Mouse (Mus musculus): ENCODE measurements around the gene Pde11a.

Gene Pde11a

GRCm38 (mm10) chr2:76320336-76320735, 18.2 kb downstream of the Pde11a start:
- DNase-seq (ENCODE audit: low read depth, low spot score) = no peak

DNA sequence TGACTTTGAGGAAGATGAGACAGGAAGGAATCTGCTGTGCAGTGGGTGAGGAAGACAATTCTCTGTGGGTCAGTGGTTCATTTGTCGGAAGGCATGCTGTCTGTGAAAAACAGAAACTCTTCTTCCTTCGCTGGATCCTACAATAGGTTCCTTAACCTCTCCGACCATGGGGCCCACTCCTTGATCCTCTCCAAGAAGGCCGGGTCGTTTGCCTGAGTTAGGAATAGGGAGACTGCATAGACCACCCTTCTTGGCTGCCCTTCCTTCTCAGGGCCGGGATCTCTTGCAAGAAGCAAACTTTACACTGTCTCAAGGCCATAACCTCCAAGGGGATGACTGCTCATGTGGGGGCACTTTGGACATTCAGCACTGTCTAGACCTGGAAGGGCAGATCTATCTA, 19.3 kb downstream of the Pde11a start:
- no peak for DNase-seq (ENCODE audit: low read depth, low spot score)

- DNase-seq (ENCODE audit: low read depth, low spot score) = no peak
Measured at GRCm38 (mm10) chr2:76287671-76288070, 50.9 kb downstream of the Pde11a start.

- no peak for DNase-seq (ENCODE audit: low read depth, low spot score)
Measured at GRCm38 (mm10) chr2:76286288-76286740, 52.3 kb downstream of the Pde11a start.

- no peak for DNase-seq (ENCODE audit: low read depth, low spot score)
Measured at GRCm38 (mm10) chr2:76285150-76285549, 53.4 kb downstream of the Pde11a start.

- DNase-seq (ENCODE audit: low read depth, low spot score) = peak; percentile 92
Measured at GRCm38 (mm10) chr2:76283378-76284132, 55.0 kb downstream of the Pde11a start.

GRCm38 (mm10) chr2:76269494-76269893, 69.1 kb downstream of the Pde11a start:
- no peak for DNase-seq (ENCODE audit: low read depth, low spot score)

DNA sequence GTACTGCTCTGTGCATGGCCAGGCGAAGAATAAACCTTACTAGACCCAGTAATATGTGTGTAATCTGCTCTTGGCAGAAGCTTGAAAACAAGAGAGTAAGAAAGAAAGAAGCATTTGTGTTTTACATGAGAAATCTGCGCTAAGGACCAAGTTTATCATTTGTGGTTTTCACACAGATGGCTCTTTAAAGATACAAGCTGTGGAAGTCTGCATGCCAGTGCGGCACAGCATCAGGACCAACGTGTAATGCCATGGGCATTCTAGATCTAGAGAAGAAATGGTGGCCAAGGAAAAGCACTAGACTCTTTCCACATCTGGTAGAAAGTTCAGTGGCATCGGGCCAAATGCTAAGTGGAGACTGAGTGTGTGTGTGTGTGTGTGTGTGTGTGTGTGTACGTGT, 71.2 kb downstream of the Pde11a start:
- peak; percentile 19 for DNase-seq (ENCODE audit: low read depth, low spot score)

- DNase-seq (ENCODE audit: low read depth, low spot score) = peak; percentile 65
Measured at GRCm38 (mm10) chr2:76266622-76267021, 72.0 kb downstream of the Pde11a start.

- DNase-seq (ENCODE audit: low read depth, low spot score) = no peak
Measured at GRCm38 (mm10) chr2:76264258-76264657, 74.3 kb downstream of the Pde11a start.

- DNase-seq (ENCODE audit: low read depth, low spot score) = no peak
Measured at GRCm38 (mm10) chr2:76262661-76263060, 75.9 kb downstream of the Pde11a start.

GRCm38 (mm10) chr2:76254833-76255232, 83.7 kb downstream of the Pde11a start:
- peak; percentile 74 for DNase-seq (ENCODE audit: low read depth, low spot score)

DNA sequence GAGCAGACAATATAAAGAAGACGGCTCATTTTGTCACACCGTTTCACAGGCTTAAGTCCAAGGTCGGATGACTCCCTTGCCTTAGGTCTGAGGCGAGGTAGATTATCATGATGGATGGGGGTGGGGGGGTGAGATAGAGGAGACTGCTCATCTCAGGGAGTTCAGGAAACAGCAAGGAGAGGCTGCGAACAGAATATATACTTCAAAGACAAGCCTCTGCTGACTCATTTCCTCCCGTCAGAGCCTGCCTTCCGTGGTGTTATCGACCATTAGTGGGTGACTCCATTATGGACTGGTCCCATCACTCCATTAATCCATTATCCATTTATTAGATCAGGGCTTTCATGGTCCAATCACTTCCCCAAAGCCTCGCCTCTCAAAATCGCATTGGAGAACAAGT, 87.2 kb downstream of the Pde11a start:
- no peak for DNase-seq (ENCODE audit: low read depth, low spot score)

- no peak for DNase-seq (ENCODE audit: low read depth, low spot score)
Measured at GRCm38 (mm10) chr2:76248242-76248641, 90.3 kb downstream of the Pde11a start.

DNA sequence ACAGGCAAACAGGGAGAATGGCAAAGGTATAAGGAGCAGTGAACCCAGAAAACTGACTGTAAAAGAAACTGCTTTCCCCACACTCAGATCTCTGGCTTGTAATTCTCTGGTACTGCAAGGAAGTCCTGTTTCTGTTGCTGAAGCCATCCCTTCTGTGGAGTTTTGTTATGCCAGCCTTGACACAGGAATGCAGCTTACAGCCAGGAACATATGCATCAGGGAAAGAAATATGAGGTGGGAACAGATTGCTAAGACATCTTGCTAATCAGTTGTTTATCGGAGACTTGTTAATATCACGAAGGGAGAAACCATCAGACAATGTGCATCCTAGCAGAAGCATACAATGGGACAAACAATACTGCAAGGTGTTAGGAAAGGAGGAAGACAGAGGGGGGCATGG, 99.4 kb downstream of the Pde11a start:
- DNase-seq (ENCODE audit: low read depth, low spot score) = peak; percentile 12

- no peak for DNase-seq (ENCODE audit: low read depth, low spot score)
Measured at GRCm38 (mm10) chr2:76238496-76238895, 100.1 kb downstream of the Pde11a start.

GRCm38 (mm10) chr2:76237638-76238420, 100.7 kb downstream of the Pde11a start:
- DNase-seq (ENCODE audit: low read depth, low spot score) = no peak

DNA sequence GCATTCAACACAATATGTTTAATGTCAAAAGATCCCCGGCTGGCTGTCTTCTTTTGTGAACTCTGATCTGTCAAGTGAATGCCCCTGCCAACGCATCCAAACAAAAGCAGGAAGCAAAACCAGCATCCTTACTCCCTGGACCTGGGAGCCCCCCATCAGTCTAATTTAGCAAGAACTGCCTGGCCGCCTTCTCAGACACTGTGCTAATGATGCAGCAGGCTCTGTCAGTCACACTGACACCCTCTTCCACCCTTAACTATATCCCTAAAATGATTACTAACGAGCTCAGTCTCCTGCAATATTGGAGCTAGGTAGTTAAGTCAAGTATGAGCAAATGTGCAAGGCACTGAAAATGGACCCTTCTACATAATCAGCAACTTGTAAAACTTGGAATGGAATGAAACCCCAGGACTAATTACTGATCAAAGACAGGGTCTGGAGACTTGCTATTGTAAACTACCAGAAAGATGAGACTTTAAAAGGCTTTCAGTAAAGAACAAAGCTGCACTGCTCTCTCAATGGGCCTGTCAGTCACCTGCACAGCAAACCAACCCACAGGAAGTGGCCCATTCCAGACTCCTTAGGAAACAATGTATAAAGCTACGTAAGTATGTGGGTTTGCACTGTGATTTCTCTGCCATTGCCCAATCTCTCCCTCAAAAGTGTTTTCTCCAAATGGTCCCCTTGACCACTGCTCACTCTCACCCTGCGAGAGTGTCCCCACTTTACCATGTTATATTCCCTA, 118.0 kb downstream of the Pde11a start:
- DNase-seq (ENCODE audit: low read depth, low spot score) = no peak

DNA sequence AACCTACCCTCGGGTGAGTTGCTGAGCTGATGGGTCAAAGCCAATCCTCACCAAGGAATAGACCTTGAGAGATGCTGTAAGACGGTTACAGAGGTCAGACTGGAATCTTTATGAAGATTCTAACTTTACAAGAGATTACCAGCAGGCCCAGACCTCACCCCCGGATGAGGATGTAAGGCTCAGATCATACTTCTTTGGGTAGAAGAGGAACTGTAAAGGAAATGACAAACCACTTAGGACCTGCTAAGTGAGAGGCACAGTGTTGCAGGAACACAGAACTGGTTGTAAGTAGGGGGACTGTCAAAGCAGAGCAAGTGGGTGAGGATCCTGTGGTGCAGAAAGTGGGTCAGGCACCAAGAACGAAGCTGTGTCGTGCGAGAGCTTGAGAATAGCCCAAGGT, 119.0 kb downstream of the Pde11a start:
- no peak for DNase-seq (ENCODE audit: low read depth, low spot score)

GRCm38 (mm10) chr2:76216146-76216545, 122.4 kb downstream of the Pde11a start:
- no peak for DNase-seq (ENCODE audit: low read depth, low spot score)

DNA sequence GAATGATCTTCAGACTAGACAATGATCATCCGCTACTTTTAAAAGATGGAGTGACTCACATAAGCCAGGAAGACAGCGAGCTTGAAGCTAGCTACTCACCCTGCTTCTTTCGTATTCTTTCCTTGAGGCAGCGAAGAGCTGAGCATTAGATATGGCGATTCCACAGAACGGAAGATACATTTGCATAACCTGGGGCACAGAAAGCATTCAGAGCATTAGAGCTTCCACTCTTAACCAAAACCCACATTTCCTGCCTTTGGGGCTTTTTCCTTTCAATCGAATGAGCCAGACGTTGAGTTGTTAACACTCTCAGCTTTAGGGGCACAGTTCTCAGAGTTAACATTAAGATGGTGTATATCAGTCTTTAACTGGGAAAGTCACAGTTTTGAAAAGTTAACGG, 123.4 kb downstream of the Pde11a start:
- peak; percentile 12 for DNase-seq (ENCODE audit: low read depth, low spot score)

GRCm38 (mm10) chr2:76185126-76185525, 153.4 kb downstream of the Pde11a start:
- no peak for DNase-seq (ENCODE audit: low read depth, low spot score)
